In the genomic region with DNA sequence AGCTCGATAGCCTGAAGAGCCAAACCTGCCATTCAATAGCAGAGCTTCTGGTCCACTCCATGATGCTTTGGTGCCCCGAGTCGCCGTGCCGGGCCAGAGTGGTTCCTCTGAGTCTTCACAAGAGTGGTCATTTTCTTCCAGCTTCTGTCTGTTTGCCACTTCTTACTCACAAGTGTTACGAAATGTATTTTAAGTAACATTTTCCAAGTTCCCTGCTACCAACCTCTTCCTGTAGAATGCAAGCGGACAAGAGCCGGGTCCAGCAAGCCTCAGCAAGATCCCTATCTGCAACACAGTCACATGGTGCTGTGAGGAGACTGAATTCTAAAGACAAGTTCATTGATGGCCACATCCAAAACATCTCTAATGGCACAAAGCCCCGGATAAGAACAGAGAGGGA, we compare ENCODE assay signal across 25 mouse cellular contexts.
DNase-seq lines count a peak whose midpoint lies in the region; ATAC-seq and TF ChIP-seq lines count a peak whose summit lies in the region.
"Had no signal": no experiment of that assay in that cellular context is flagged by ENCODE, and none has a peak within 500 bp of the region (broad histone marks: within the 10 kb centered on the region; RNA-seq: fewer than 3 reads in every experiment).

No protein-coding gene starts in this region.

- H3K4me2 ChIP-seq in midbrain, embryonic 11.5 days, result no peak overlapping the region
- H3K4me2 ChIP-seq in midbrain, postnatal 0 days (ENCODE audit: low read depth, low read length, poor library complexity, severe bottlenecking), result no peak overlapping the region
- H3K4me2 ChIP-seq in intestine, embryonic 15.5 days (replicated peaks), result no peak overlapping the region
- H3K4me2 ChIP-seq: embryonic facial prominence, embryonic 12.5 days; embryonic facial prominence, embryonic 15.5 days; heart, embryonic 13.5 days; hindbrain, embryonic 12.5 days; hindbrain, embryonic 15.5 days had no signal

- no peaks in the 10 kb centered on the region for H3K27me3 ChIP-seq in midbrain, embryonic 11.5 days (ENCODE audit: control insufficient read depth, insufficient read depth, low read length)
- no peaks in the 10 kb centered on the region for H3K27me3 ChIP-seq in midbrain, postnatal 0 days (ENCODE audit: insufficient read depth, low read length)
- H3K27me3 ChIP-seq in intestine, embryonic 15.5 days (replicated peaks), result no peaks in the 10 kb centered on the region
- H3K27me3 ChIP-seq: embryonic facial prominence, embryonic 12.5 days; embryonic facial prominence, embryonic 15.5 days; heart, embryonic 13.5 days; hindbrain, embryonic 12.5 days; hindbrain, embryonic 15.5 days had no signal

- no peaks in the 10 kb centered on the region; the same call in none of the 2 replicates for H3K36me3 ChIP-seq in midbrain, embryonic 11.5 days (ENCODE audit: control insufficient read depth, insufficient read depth, low read length)
- H3K36me3 ChIP-seq in midbrain, postnatal 0 days (ENCODE audit: insufficient read depth, low read length), result peaks cover 4% of the 10 kb centered on the region; the same call in 1 of the 2 replicates
- no peaks in the 10 kb centered on the region for H3K36me3 ChIP-seq in intestine, embryonic 15.5 days
- H3K36me3 ChIP-seq: hindbrain, embryonic 15.5 days had no signal

- H3K9ac ChIP-seq in midbrain, embryonic 11.5 days (ENCODE audit: low read length), result no peak overlapping the region
- H3K9ac ChIP-seq in midbrain, postnatal 0 days (replicated peaks; ENCODE audit: low read length, poor library complexity, severe bottlenecking), result no peak overlapping the region
- H3K9ac ChIP-seq in intestine, embryonic 15.5 days, result no peak overlapping the region
- H3K9ac ChIP-seq: embryonic facial prominence, embryonic 12.5 days; embryonic facial prominence, embryonic 15.5 days; forebrain, postnatal 0 days; heart, embryonic 13.5 days; hindbrain, embryonic 12.5 days; hindbrain, embryonic 15.5 days had no signal

- H3K9me3 ChIP-seq in midbrain, embryonic 11.5 days (ENCODE audit: control insufficient read depth, low read length), result no peaks in the 10 kb centered on the region
- H3K9me3 ChIP-seq in midbrain, postnatal 0 days (ENCODE audit: low read length), result no peaks in the 10 kb centered on the region
- no peaks in the 10 kb centered on the region for H3K9me3 ChIP-seq in intestine, embryonic 15.5 days
- H3K9me3 ChIP-seq: embryonic facial prominence, embryonic 12.5 days; embryonic facial prominence, embryonic 15.5 days; heart, embryonic 10.5 days; hindbrain, embryonic 12.5 days; hindbrain, embryonic 15.5 days had no signal

- DNase-seq in midbrain, embryonic 11.5 days (ENCODE audit: low spot score, missing footprints), result peak; percentile 45
- DNase-seq in midbrain, postnatal 0 days (ENCODE audit: low spot score), result no peak
- no peak for DNase-seq in heart, postnatal 36 days
- DNase-seq: adrenal gland, adult 8-10 months; adrenal gland, postnatal 25 days; cerebellum, adult 11 months; cerebellum, adult 2 months; cerebellum, adult 9-11 months; cerebellum, postnatal 25 days; forebrain, postnatal 0 days; gastrocnemius, adult 2 months; gastrocnemius, postnatal 14 days; heart, adult 18-20 months; heart, postnatal 14 days had no signal

- TF ChIP-seq CTCF in midbrain, postnatal 0 days (IDR thresholded peaks at IDR 0.05), result no peak

- intact Hi-C loops in heart, postnatal 36 days (cut with DNase I), result no loop called here

- no peak overlapping the region for H3K27ac ChIP-seq in midbrain, embryonic 11.5 days (ENCODE audit: low read depth, low read length)
- H3K27ac ChIP-seq in midbrain, postnatal 0 days (ENCODE audit: low read depth, low read length), result no peak overlapping the region
- H3K27ac ChIP-seq in intestine, embryonic 15.5 days, result no peak overlapping the region
- H3K27ac ChIP-seq: embryonic facial prominence, embryonic 12.5 days; embryonic facial prominence, embryonic 15.5 days; gastrocnemius, adult 2 months; heart, embryonic 10.5 days; heart, embryonic 13.5 days; hindbrain, embryonic 12.5 days; hindbrain, embryonic 15.5 days had no signal

- 91% methylated on average over 9 of the region's 9 CpGs for WGBS in midbrain, embryonic 11.5 days
- WGBS in midbrain, postnatal 0 days, result 94% methylated on average over 9 of the region's 9 CpGs
- 88% methylated on average over 9 of the region's 9 CpGs for WGBS in intestine, embryonic 15.5 days

- H3K4me1 ChIP-seq in midbrain, embryonic 11.5 days (ENCODE audit: control insufficient read depth, insufficient read depth, low read length), result no peaks in the 10 kb centered on the region
- no peaks in the 10 kb centered on the region for H3K4me1 ChIP-seq in midbrain, postnatal 0 days (ENCODE audit: insufficient read depth, low read length)
- H3K4me1 ChIP-seq in intestine, embryonic 15.5 days (replicated peaks), result no peaks in the 10 kb centered on the region
- H3K4me1 ChIP-seq: embryonic facial prominence, embryonic 15.5 days; heart, embryonic 13.5 days; hindbrain, embryonic 15.5 days had no signal

- ATAC-seq in midbrain, embryonic 11.5 days (ENCODE audit: low FRiP score), result no peak
- ATAC-seq in midbrain, postnatal 0 days (ENCODE audit: low FRiP score), result no peak
- ATAC-seq in granulocyte monocyte progenitor cell, adult 5-6 weeks (replicated peaks; ENCODE audit: poor library complexity, severe bottlenecking), result peak; percentile 84
- ATAC-seq in monocyte, adult 5-6 weeks (replicated peaks; ENCODE audit: insufficient number of reproducible peaks, low FRiP score, low TSS enrichment, poor library complexity, severe bottlenecking), result peak; percentile 47; the same call in 1 of the 2 replicates
- no peak for ATAC-seq in intestine, embryonic 15.5 days
- ATAC-seq: activated CD4-positive, CD25-positive, alpha-beta regulatory T cell, adult 4 months; forebrain, embryonic 14.5 days; forebrain, postnatal 0 days had no signal

- no peak overlapping the region for H3K4me3 ChIP-seq in midbrain, embryonic 11.5 days (ENCODE audit: low read depth, low read length)
- H3K4me3 ChIP-seq in midbrain, postnatal 0 days (ENCODE audit: low read depth, low read length), result no peak overlapping the region
- H3K4me3 ChIP-seq in intestine, embryonic 15.5 days (replicated peaks), result no peak overlapping the region
- H3K4me3 ChIP-seq: embryonic facial prominence, embryonic 12.5 days; embryonic facial prominence, embryonic 15.5 days; gastrocnemius, adult 2 months; heart, embryonic 10.5 days; heart, embryonic 13.5 days; hindbrain, embryonic 12.5 days; hindbrain, embryonic 15.5 days had no signal

Comparison
In these comparisons a context has a peak if more than half of its experiments do, and no peak if none do; other contexts are left out.
1. ATAC-seq: peak in granulocyte monocyte progenitor cell, adult 5-6 weeks (single experiment) and monocyte, adult 5-6 weeks (single experiment); none in midbrain, embryonic 11.5 days (single experiment), midbrain, postnatal 0 days (single experiment) and intestine, embryonic 15.5 days (single experiment).